Mouse (Mus musculus): ENCODE measurements around the gene Fam72a.

- no peak for TF ChIP-seq CTCF (IDR thresholded peaks at IDR 0.05)
- TF ChIP-seq EP300 (IDR thresholded peaks at IDR 0.05): no peak
These were observed 35.3 kb upstream of the Fam72a start for GRCm38 (mm10) chr1:131492360-131492759.

All from lung, postnatal 0 days (tissue).